Mouse (Mus musculus): Measurements from ENCODE around the gene 3110040N11Rik.
A peak's percentile ranks its signal among the peaks of the same experiment; 100 is the strongest.
"Not testable (repeated sequence)": the region's sequence is repeated elsewhere in the genome, so short reads cannot be mapped to it uniquely, and the experiment has no call there.

Gene 3110040N11Rik

GRCm38 (mm10) chr7:81789095-81789757 is at the start of gene 3110040N11Rik:
3110040N11Rik (minus strand) TSS chr7:81789478.
- DNase-seq: peak; percentile 86

- not testable (repeated sequence) for DNase-seq
Observed at GRCm38 (mm10) chr7:81837771-81838170, 48.5 kb upstream of the 3110040N11Rik start.

GRCm38 (mm10) chr7:81835430-81835829 is 46.2 kb upstream of the 3110040N11Rik start:
- DNase-seq: no peak

GRCm38 (mm10) chr7:81834847-81835246 is 45.6 kb upstream of the 3110040N11Rik start:
- no peak for DNase-seq

- DNase-seq: peak; percentile 89
Observed at GRCm38 (mm10) chr7:81829379-81829894, 40.2 kb upstream of the 3110040N11Rik start, which contains the start of gene Btbd1. Btbd1 (minus strand) TSS chr7:81829431.

- peak; percentile 71 for DNase-seq
Observed at GRCm38 (mm10) chr7:81828681-81829378, 39.6 kb upstream of the 3110040N11Rik start.

GRCm38 (mm10) chr7:81827806-81828667 is 38.8 kb upstream of the 3110040N11Rik start:
- DNase-seq: no peak

- DNase-seq: no peak
Observed at GRCm38 (mm10) chr7:81825381-81825780, 36.1 kb upstream of the 3110040N11Rik start.

GRCm38 (mm10) chr7:81824906-81825305 is 35.6 kb upstream of the 3110040N11Rik start:
- DNase-seq: no peak

GRCm38 (mm10) chr7:81806067-81806466 is 16.8 kb upstream of the 3110040N11Rik start:
- DNase-seq: no peak

GRCm38 (mm10) chr7:81788536-81788935 is 742 bp downstream of the 3110040N11Rik start:
- DNase-seq: peak; percentile 18

GRCm38 (mm10) chr7:81777667-81778218 is 11.5 kb downstream of the 3110040N11Rik start:
- no peak for DNase-seq

GRCm38 (mm10) chr7:81775325-81775724 is 14.0 kb downstream of the 3110040N11Rik start:
- DNase-seq: no peak

- no peak for DNase-seq
Observed at GRCm38 (mm10) chr7:81772786-81773539, 16.3 kb downstream of the 3110040N11Rik start.

DNA sequence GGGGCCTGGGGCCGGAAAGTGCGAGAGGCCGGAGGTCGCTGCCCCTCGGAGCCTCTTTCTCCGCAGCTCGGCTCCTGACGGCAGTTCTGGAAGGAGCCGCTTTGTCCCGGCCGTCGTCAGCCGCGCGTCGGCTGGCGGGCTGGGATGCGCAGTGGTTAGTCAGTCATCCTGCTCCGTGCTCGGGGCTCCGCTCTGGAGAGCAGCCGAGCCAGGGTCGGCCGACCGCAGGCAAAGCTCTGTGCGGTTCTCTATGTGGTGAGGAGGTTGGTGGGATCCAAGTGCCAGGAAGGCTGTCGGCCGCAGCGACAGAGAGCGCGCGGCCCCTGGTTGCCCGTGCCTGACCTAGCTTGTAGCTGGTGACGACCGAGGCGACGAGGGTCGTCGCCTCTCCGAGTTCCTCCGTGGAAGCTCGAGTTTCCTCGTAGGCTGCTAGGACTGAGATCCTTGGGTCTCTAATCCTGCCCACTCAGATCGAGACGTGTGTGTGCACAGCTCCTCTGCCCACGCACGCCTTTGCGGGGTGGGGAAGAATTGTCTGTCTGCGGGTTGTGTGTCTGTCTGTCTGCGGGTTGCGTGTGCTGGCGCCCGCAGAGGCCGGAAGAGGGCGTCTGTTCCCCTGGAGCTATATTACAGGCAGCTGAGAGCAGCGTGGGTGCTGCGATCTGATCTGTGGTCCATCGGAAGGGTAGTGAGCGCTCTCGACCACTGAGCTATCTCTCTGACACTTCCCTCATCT is 26.0 kb downstream of the 3110040N11Rik start:
- DNase-seq: peak; percentile 23

DNA sequence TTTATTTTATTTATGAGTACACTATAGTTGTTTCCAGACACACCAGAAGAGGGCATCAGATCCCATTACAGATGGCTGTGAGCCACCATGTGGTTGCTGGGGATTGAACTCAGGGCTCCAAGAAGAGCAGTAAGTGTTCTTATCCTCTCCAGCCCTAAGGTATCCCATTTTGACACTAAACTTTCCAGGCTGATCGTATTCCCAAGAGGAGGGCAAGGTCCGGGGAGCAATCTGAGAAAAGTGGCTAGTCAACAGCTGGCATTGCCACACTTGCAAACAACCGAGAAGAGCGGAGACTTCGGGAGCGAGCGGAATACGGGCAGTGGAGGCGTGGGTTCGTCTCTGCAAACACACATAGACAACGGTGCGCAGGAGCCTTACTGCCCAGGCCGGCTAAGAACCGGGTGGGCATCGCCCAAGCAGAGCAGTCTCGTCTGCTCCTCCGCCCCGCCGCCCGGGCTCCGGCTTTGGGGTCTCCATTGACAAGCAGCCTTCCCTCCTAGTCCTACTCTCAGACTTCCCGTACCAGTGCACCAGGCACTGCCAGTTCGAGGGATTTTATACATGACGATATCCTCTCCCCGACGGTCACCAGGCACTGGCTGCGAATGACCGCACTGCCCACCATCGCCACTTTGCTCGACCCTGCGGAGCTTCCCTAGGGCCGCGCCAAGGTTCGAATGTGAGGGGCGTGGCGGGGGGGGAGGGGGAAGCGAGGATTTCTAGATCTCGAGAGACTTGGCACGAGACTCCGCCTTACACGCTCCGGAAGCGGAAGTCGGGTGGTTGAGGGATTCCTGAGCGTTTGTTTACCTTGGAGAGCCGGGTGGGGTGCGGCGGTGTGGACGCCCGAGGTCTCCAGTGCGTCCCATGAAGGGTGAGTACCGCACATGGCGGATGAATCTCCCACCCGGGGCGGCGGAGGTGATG is 26.8 kb downstream of the 3110040N11Rik start, which contains the start of gene Ramac:
Ramac (plus strand) TSS at position 746 of the 930 bp plus-strand sequence.
- DNase-seq: peak; percentile 85

DNA sequence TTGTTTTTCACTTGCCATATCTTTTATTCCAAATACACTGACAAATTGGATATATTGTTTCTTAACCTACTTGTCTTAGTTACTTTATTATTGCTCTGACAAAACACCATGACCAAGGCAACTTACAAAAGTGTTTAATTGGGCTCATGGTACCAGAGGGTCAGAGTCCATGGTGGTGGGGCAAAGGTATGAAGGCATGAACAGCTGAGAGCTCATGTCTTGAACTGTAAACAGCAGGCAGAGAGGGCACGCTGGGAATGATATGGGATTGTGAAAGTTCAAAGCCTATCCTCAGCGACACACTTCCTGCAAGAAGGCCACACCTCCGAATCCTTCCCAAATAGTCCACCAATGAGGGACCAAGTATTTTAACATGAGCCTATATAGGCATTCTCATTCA is 41.3 kb downstream of the 3110040N11Rik start:
- DNase-seq: no peak

- no peak for DNase-seq
Observed at GRCm38 (mm10) chr7:81744145-81744544, 45.1 kb downstream of the 3110040N11Rik start.

DNA sequence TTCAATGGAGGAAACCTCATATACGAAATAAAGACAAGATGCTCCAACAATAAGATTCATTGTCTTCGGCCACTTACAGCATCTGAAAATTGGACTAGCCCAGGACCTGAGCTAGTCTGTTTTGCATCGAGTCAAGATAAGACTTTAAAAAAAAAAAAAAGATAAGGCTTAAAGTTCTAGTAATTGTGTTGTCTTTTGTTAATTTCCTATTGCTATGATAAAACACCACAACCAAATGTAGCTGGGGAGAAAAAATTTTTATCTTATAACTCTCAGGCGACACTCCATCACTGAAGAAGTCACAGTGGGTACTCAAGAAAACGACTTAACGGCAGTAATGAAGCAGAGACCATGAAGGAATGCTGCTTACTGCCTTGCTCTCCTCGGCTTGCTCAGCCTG is 49.3 kb downstream of the 3110040N11Rik start:
- DNase-seq: no peak
